Mouse (Mus musculus): ENCODE results near the gene Git1. TPM values are rescaled to one million over a fixed set of nuclear protein-coding genes. Genes with fewer than 3 reads are reported as not detected.

The Git1 gene
- total RNA-seq, 2 experiments from 2014 or later: 25.9 to 33.3 TPM

GRCm38 (mm10) chr11:77506273-77506672 is 12.9 kb downstream of the Git1 start:
- TF ChIP-seq CTCF (IDR thresholded peaks at IDR 0.05): no peak
- intact Hi-C loops (cut with DNase I): loop anchor here (5.0 to 10.0 kb wide), 2 partner anchors 126 to 401 kb away; no protein-coding TSS in a partner anchor
- H3K4me3 ChIP-seq: no peak overlapping the region
- DNase-seq: no peak
- H3K27ac ChIP-seq: no peak overlapping the region

GRCm38 (mm10) chr11:77506941-77507340 is 13.6 kb downstream of the Git1 start:
- intact Hi-C loops (cut with DNase I): loop anchor here (5.0 to 10.0 kb wide), 2 partner anchors 125 to 402 kb away; no protein-coding TSS in a partner anchor
- Histone ChIP-seq H3K4me3 (no peak overlapping the region), H3K27ac (no peak overlapping the region)
- TF ChIP-seq CTCF (IDR thresholded peaks at IDR 0.05): no peak
- no peak for DNase-seq

GRCm38 (mm10) chr11:77507426-77507825 is 14.1 kb downstream of the Git1 start:
- Histone ChIP-seq H3K4me3 (no peak overlapping the region), H3K27ac (0 out of 2 replicates have a peak overlapping the region, but pooled peaks have one; percentile 70)
- intact Hi-C loops (cut with DNase I): loop anchor here (5.0 to 10.0 kb wide), 2 partner anchors 125 to 403 kb away; no protein-coding TSS in a partner anchor
- no peak for DNase-seq
- TF ChIP-seq CTCF (IDR thresholded peaks at IDR 0.05): no peak

- intact Hi-C loops (cut with DNase I): loop anchor here (5.0 to 10.0 kb wide), 2 partner anchors 124 to 404 kb away; no protein-coding TSS in a partner anchor
- Histone ChIP-seq H3K4me3 (peak overlapping the region; percentile 81), H3K27ac (peak overlapping the region; percentile 70)
- TF ChIP-seq CTCF (IDR thresholded peaks at IDR 0.05): no peak
- peak; percentile 91 for DNase-seq
Observed at GRCm38 (mm10) chr11:77508068-77509021, 15.0 kb downstream of the Git1 start.

GRCm38 (mm10) chr11:77511336-77511735 is 18.0 kb downstream of the Git1 start:
- Histone ChIP-seq H3K4me3 (no peak overlapping the region), H3K27ac (no peak overlapping the region)
- intact Hi-C loops (cut with DNase I): loop anchor here (5.0 to 10.0 kb wide), 2 partner anchors 96 to 283 kb away; partner anchors contain the start of gene Taok1
- no peak for TF ChIP-seq CTCF (IDR thresholded peaks at IDR 0.05)
- no peak for DNase-seq

- Histone ChIP-seq H3K4me3 (peak overlapping the region; percentile 82), H3K27ac (peak overlapping the region; percentile 94)
- intact Hi-C loops (cut with DNase I): loop anchor here (5.0 to 10.0 kb wide), 2 partner anchors 94 to 282 kb away; partner anchors contain the start of gene Taok1
- DNase-seq: peak; percentile 93
- 0 out of 2 replicates have a peak, but pooled peaks have one; percentile 5 for TF ChIP-seq CTCF (IDR thresholded peaks at IDR 0.05)
Observed at GRCm38 (mm10) chr11:77512891-77513810, 19.8 kb downstream of the Git1 start.

- Histone ChIP-seq H3K4me3 (peak overlapping the region; percentile 82), H3K27ac (peak overlapping the region; percentile 94)
- intact Hi-C loops (cut with DNase I): loop anchor here (5.0 to 10.0 kb wide), 2 partner anchors 94 to 281 kb away; partner anchors contain the start of gene Taok1
- TF ChIP-seq CTCF (IDR thresholded peaks at IDR 0.05): no peak
- no peak for DNase-seq
Observed at GRCm38 (mm10) chr11:77513811-77514170, 20.4 kb downstream of the Git1 start.

GRCm38 (mm10) chr11:77514281-77514831 is 21.0 kb downstream of the Git1 start:
- Histone ChIP-seq H3K4me3 (peak overlapping the region; percentile 82), H3K27ac (peak overlapping the region; percentile 94)
- no peak for TF ChIP-seq CTCF (IDR thresholded peaks at IDR 0.05)
- DNase-seq: no peak
- intact Hi-C loops (cut with DNase I): loop anchor here (5.0 to 10.0 kb wide), 2 partner anchors 93 to 280 kb away; partner anchors contain the start of gene Taok1

GRCm38 (mm10) chr11:77514832-77515636 is 21.7 kb downstream of the Git1 start, which contains the start of gene Abhd15:
TSS of gene Abhd15 (plus strand) at chr11:77515121.
- intact Hi-C loops (cut with DNase I): loop anchor here (5.0 to 10.0 kb wide), 2 partner anchors 92 to 280 kb away; partner anchors contain the start of gene Taok1
- TF ChIP-seq CTCF (IDR thresholded peaks at IDR 0.05): no peak
- DNase-seq: peak; percentile 90
- Histone ChIP-seq H3K4me3 (peak within 1 kb of the TSS; percentile 82), H3K27ac (peak within 1 kb of the TSS; percentile 94)

GRCm38 (mm10) chr11:77515637-77516552 is 22.5 kb downstream of the Git1 start, which contains the start of gene Trp53i13:
TSS of gene Trp53i13 (minus strand) at chr11:77515980.
- intact Hi-C loops (cut with DNase I): loop anchor here (10.0 kb wide), 1 partner anchor 279 kb away; no protein-coding TSS in a partner anchor
- DNase-seq: no peak
- Histone ChIP-seq H3K4me3 (peak within 1 kb of the TSS; percentile 82), H3K27ac (peak within 1 kb of the TSS; percentile 94)
- TF ChIP-seq CTCF (IDR thresholded peaks at IDR 0.05): no peak

Measured in gastrocnemius, adult 2 months (tissue).